Mouse (Mus musculus) cortical plate, adult 2 months (tissue): ENCODE results near the gene Ndufb3. TPM values are rescaled to one million over a fixed set of nuclear protein-coding genes. Genes with fewer than 3 reads are reported as not detected.
"Not testable (repeated sequence)": the region's sequence is repeated elsewhere in the genome, so short reads cannot be mapped to it uniquely, and the experiment has no call there.

Source experiments
- H3K27ac ChIP-seq: fragments of 200-500 bp; 2 replicates; pipeline ENCODE4 v1.5.1; 2012; ENCODE audit warnings: low read length, control low read depth, inconsistent platforms; ENCODE audit not compliant: insufficient read depth
- H3K4me1 ChIP-seq: fragments of 200-500 bp; 2 replicates; pipeline ENCODE4 v1.6.1; 2011; ENCODE audit warnings: low read length; ENCODE audit not compliant: control insufficient read depth, insufficient read depth
- H3K4me3 ChIP-seq: fragments of 200-500 bp; 2 replicates; pipeline ENCODE4 v1.5.1; 2011; ENCODE audit warnings: mild to moderate bottlenecking, low read length, control low read depth; ENCODE audit not compliant: insufficient read depth
- CTCF ChIP-seq: fragments of 200-500 bp; IDR thresholded peaks from 2 replicates; pipeline ENCODE4 v1.5.1; 2011; ENCODE audit warnings: mild to moderate bottlenecking, control low read depth, low read length; ENCODE audit not compliant: insufficient read depth; ENCODE audit errors: extremely low read depth
- POLR2A ChIP-seq: fragments of 200-500 bp; IDR thresholded peaks from 2 replicates; pipeline ENCODE4 v1.6.1; 2011; ENCODE audit warnings: mild to moderate bottlenecking, low read length, control low read depth; ENCODE audit not compliant: insufficient read depth; ENCODE audit errors: extremely low read depth
- polyA plus RNA-seq: library from polyadenylated mRNA; depleted of rRNA; stranded (reverse); fragments of >200 nt; gene quantifications from 2 replicates; pipeline ENCODE4 v1.2.3, GENCODE M21; 2012; rRNA removed

Ndufb3 gene
- polyA plus RNA-seq, 1 experiment, result 228 TPM

DNA sequence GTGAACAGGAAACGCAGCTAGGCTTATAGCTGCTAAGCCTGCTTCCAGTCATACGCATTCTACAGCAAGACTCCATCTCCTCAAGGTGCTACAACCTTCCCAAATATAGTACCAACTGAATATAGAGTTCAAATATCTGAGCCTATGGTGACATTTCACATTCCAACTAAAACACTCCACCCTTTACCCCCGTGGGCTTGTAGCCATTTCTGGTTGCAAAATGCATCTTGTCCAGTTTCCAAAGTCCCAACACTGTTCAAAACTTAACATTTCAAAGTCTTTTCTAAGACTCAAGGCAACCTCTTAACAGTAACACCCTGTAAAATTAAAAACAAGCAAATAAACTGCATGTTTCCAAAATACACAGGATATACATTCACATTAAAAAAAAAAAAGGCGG is 29.0 kb downstream of the Ndufb3 start:
- peaks cover 4% of the 10 kb centered on the region for H3K4me1 ChIP-seq
- no peak overlapping the region for H3K4me3 ChIP-seq
- no peak for TF ChIP-seq CTCF
- no peak for TF ChIP-seq POLR2A
- no peak overlapping the region for H3K27ac ChIP-seq

DNA sequence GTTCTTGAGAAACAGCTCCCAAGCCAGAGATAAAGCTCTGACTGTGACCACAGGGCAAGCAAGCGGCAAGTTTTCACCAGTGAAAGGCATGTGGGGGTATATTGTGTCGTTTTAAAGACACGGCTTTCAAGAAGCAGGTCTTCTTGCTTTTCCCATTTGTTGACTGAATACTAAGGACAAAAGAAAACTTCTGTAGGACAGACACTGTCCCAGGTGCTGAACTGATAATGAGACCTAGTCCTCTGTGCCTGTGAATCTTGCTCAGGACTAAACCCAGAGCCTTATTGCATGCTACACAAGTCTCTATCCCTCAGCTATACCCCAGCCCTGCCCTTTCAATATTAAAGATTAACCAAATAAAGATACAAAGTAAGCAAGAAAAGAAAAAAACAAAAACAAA is 30.0 kb downstream of the Ndufb3 start:
- TF ChIP-seq CTCF (no peak), POLR2A (no peak)
- Histone ChIP-seq H3K4me3 (no peak overlapping the region), H3K4me1 (peaks cover 4% of the 10 kb centered on the region), H3K27ac (no peak overlapping the region)

DNA sequence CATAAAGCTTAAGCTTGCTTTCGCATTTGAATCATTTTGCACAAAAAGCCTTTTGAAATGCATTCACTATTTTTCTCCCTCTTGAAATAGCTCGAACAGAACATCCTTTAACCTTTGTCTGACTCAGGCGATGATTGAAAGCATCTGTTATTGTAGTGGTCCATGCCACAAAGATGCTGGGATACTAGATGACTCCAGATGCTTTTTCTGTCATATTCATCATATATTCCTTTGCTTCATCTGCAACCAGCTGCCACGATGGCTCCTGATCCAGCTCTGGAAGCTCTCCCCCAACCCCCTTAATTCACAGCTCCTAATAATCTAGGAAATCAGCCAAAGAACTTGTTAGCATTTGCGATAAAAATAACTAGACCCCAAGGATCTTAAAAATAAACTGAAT is 30.9 kb downstream of the Ndufb3 start:
- no peak overlapping the region for H3K27ac ChIP-seq
- TF ChIP-seq CTCF (no peak), POLR2A (no peak)
- no peak overlapping the region for H3K4me3 ChIP-seq
- peaks cover 4% of the 10 kb centered on the region for H3K4me1 ChIP-seq

DNA sequence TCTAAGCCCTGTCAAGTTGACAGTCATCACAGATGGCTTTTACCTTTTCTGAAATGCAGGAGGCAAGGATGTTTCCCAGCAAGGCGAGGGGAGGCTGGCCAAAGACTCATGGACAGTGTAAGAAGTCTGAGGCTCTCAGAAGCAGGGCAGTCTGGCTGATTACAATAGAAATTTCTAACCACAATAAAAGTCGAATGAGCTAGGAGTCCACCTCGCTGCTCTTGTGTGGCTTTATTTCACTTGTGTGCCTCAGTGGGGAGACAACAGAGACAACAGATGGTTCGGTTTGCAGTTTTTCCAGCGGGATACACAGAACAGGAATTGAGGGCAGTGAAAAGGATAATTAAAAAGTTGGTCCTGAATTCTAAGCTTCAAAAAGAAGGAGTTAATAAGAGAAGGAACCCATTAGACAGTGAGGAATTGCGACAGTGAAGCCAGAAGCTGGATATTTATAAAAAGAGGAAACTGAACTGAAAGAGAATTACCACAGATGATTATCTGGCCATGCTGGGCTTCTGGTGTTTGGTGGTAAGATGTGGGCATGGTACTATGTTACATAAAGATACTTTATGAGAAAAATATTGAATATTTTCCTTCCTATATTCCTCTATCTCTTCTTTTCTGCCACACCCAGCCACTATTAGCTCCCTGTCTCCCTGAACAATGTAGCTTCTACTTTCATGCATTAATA is 31.9 kb downstream of the Ndufb3 start:
- Histone ChIP-seq H3K4me1 (peaks cover 7% of the 10 kb centered on the region), H3K27ac (no peak overlapping the region), H3K4me3 (no peak overlapping the region)
- TF ChIP-seq POLR2A (no peak), CTCF (no peak)

DNA sequence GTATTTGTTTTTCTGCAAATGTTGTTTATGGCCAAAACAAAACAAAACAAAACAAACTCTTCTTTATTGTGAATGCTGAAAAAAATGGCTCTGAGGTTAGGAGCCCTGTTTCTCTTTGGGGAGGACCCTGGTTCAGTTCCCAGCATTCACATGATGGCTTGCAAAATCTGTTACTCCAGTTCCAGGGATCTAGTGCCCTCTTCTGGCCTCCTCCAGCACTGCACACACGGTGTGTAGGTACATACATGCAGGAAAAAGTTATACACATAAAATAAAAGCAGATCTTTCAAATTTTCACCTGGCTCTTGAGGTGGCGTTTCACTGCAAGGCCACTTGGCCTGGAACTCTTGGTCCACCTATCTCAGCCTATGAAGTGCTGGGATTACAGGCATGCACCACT is 32.6 kb downstream of the Ndufb3 start:
- no peak overlapping the region for H3K4me3 ChIP-seq
- TF ChIP-seq CTCF (no peak), POLR2A (no peak)
- H3K27ac ChIP-seq, result no peak overlapping the region
- peaks cover 7% of the 10 kb centered on the region for H3K4me1 ChIP-seq

DNA sequence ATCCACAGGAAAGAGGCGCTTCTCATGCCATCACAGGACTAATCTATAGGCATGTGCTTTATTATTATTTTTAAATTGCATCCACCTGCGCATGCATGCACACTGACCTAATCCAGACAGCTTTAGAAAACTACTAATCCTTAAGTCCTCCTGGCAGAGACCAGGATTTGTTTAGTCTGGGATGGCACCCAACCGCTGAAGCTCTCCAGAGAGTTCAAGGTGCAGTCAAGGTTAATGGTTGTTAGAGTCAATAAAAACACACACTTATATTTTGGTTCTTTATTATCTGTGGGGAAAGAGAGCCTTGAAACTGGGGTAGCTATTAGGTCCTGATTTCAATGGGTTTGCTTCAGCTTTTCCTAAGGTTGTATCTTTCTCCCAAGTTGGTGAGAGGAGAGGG is 35.1 kb downstream of the Ndufb3 start:
- Histone ChIP-seq H3K4me1 (peaks cover 7% of the 10 kb centered on the region), H3K27ac (no peak overlapping the region), H3K4me3 (no peak overlapping the region)
- TF ChIP-seq POLR2A (no peak), CTCF (no peak)

DNA sequence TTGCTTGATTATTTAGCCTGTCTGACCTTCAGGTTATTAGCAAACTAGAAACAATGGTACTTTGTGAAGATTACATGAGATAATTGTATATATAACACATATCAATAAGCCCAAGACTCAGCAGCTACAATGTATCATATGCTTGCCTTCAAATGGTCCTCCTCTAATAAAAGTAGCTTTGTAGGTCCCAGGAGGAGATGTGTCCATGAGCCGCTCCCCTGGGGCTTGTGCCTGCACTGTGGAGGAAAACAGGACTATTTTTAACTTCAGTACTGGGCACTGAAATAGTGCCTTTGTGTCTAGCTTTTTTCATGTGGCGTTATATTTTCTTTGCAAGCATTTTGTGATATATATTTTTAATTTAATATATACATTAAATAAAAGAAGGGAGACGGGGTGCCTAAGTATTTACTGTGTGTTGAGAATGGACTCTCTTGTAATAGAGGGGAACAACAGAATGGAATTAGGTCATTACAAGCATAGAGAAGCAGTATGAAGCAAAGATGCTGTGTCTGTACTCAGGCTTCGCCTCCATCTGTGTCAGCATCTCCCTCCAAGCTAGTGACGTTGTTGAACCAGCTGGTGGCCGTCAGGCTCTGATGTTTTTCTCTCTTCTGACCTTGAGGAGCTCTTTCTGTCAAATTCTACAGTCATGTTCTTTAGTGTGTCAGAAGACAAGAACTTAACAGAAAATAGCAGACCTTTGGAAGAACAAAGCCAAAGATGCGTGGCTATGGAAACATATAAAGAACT is 36.0 kb downstream of the Ndufb3 start:
- Histone ChIP-seq H3K27ac (peak overlapping the region; percentile 21; the same call in 1 of the 2 replicates), H3K4me1 (peaks cover 3% of the 10 kb centered on the region; the same call in 1 of the 2 replicates), H3K4me3 (no peak overlapping the region)
- TF ChIP-seq POLR2A (0 out of 2 replicates have a peak, but pooled peaks have one; percentile 11), CTCF (no peak)

DNA sequence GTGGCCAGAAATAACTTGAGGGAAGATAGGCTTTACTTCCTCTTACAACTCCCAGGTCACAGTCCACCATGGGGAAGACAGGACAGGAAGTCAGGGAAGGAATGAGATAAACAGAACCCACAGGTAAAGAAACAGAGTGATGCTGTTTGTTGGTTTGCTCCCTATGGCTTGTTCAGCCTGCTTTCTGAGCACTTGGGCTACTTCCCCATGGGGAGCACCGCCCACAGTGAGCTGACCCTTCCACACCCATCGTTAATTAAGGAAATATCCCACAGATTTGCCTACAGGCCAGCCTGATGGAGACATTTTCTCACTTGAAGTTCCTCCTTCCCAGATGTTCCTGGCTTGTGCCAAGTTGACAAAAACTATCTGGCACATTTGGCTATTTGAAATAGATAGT is 42.7 kb downstream of the Ndufb3 start:
- not testable (repeated sequence) for H3K4me3 ChIP-seq, H3K27ac ChIP-seq, H3K4me1 ChIP-seq

Other genes with a start within 250 kb of the Ndufb3 start
- 80.2 and 83.9 TPM in 2 replicates for gene Bzw1, start 193.5 kb upstream of the Ndufb3 start, polyA plus RNA-seq
- 254 and 258 TPM in 2 replicates for gene Clk1, start 162.3 kb upstream of the Ndufb3 start, polyA plus RNA-seq
- gene Nif3l1, start 141.2 kb upstream of the Ndufb3 start, polyA plus RNA-seq, result 19.7 and 22.4 TPM in 2 replicates
- gene Ppil3, start 140.9 kb upstream of the Ndufb3 start, polyA plus RNA-seq, result 28.3 and 30.3 TPM in 2 replicates
- gene Orc2, start 81.3 kb upstream of the Ndufb3 start, polyA plus RNA-seq, result 23.7 and 26.0 TPM in 2 replicates
- gene Fam126b, start 61 bp upstream of the Ndufb3 start, polyA plus RNA-seq, result 23.9 and 25.5 TPM in 2 replicates
- not detected in 2 replicates for gene Als2cr12, start 109.6 kb downstream of the Ndufb3 start, polyA plus RNA-seq
- 13.2 and 14.7 TPM in 2 replicates for gene Cflar, start 125.1 kb downstream of the Ndufb3 start, polyA plus RNA-seq
- 2.3 and 3.1 TPM in 2 replicates for gene Casp8, start 209.0 kb downstream of the Ndufb3 start, polyA plus RNA-seq